Mouse (Mus musculus): Measurements from ENCODE around the gene Ppp2r5b. TPM values are rescaled to one million over a fixed set of nuclear protein-coding genes. Genes with fewer than 3 reads are reported as not detected.

Gene Ppp2r5b
- polyA plus RNA-seq (2015; fragmentation: Nextera tagmentation; extraction: Ambion mirVana) = 78.4 and 84.8 TPM in 2 replicates

DNA sequence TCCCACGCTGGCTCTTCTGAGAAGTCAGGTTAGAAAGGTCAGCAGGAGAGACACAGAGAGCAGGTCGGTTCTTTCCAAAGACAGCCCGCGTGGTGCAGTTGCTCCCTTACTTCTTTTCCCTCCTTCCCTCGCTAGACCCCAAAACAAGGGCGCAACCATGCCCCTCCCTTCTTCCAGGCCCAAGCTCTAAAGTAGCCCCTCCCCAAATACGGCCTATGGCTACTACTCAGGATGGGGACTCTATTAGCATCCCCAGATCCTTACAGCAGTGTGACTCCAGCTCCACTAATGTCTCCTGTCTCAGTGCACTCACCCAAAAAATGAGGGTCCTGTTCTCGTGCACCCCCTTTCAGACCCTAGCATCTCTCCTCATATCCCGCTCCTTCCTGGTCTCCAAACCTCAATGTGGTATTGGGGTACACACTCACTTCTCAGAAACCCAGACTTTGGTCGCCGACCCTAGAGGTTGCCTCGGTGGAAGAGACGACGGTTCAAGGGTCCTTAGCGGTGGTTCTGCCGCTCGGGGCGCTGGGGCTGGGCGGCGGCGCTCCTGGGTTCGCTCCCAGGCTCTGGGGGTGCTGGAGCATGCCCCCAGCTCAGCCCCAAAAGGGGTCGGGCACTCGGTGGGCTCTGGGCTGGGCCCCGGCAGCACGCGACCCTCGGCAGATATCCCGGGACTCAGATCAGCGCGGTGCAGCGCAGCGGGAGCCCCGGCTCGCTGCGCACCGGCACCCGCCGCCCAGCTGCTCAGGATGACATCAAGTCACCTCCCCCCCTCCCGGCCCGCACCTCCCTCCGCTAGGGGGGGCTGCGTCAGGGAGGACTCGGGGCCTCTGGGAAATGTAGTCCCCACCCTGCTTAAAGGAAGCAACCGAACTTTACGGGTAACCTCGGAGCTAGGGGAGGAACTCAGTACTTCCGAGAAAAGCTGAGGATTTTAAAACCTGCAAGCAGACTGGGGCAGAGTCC is at the start of gene Ppp2r5b:
Gene Ppp2r5b, minus strand, starts transcription at position 789 of the 969 bp plus-strand sequence.
- peak within 1 kb of the TSS; percentile 85 for H3K27ac ChIP-seq
- peaks cover 22% of the 10 kb centered on the region for H3K4me1 ChIP-seq (replicated peaks)
- ATAC-seq = peak; percentile 93
- H3K36me3 ChIP-seq = peaks cover 32% of the 10 kb centered on the region
- H3K9ac ChIP-seq (replicated peaks) = peak within 1 kb of the TSS; percentile 94
- H3K9me3 ChIP-seq = no peaks in the 10 kb centered on the region
- peak within 1 kb of the TSS; percentile 86 for H3K4me3 ChIP-seq (replicated peaks)
- H3K4me2 ChIP-seq (replicated peaks) = peak within 1 kb of the TSS; percentile 84
- no peaks in the 10 kb centered on the region for H3K27me3 ChIP-seq
- 2% methylated on average over 48 of the region's 48 CpGs for WGBS

- no peak for ATAC-seq
- peaks cover 86% of the 10 kb centered on the region for H3K36me3 ChIP-seq
- 88% methylated on average over 8 of the region's 8 CpGs for WGBS
Measured at GRCm38 (mm10) chr19:6285226-6285625, 49.6 kb upstream of the Ppp2r5b start.

GRCm38 (mm10) chr19:6284502-6284901 is 48.8 kb upstream of the Ppp2r5b start:
- H3K9ac ChIP-seq (replicated peaks) = no peak overlapping the region
- ATAC-seq = no peak
- 92% methylated on average over 12 of the region's 12 CpGs for WGBS

More at GRCm38 (mm10) chr19:6285226-6285625, 49.6 kb upstream of the Ppp2r5b start:
- peaks cover 10% of the 10 kb centered on the region for H3K4me1 ChIP-seq (replicated peaks)
- no peak overlapping the region; the same call in 1 of the 2 replicates for H3K9ac ChIP-seq (replicated peaks)
- H3K4me3 ChIP-seq (replicated peaks) = no peak overlapping the region
- no peak overlapping the region for H3K27ac ChIP-seq
- H3K9me3 ChIP-seq = no peaks in the 10 kb centered on the region
- H3K4me2 ChIP-seq (replicated peaks) = no peak overlapping the region
- H3K27me3 ChIP-seq = no peaks in the 10 kb centered on the region

DNA sequence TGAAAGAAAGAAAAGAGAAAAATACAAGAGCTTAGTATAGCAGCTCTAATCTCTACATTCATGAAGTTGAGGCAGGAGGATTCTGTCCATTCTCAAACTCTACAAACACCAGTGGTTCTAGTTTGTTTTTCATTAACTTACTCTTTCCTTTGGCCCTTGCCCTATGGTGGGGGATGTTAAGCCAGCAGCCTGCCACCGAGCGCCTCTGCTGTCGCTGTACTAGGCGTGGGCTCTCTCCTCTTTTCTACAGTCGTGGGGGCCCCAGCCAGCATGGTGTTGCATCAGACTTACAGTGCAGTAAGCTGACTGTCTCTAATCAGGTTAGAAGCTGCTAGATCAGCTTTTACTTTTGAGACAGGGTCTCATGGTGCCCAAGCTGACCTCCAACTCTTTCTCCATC is 47.3 kb upstream of the Ppp2r5b start:
- no peak for ATAC-seq
- H3K36me3 ChIP-seq = peaks cover 74% of the 10 kb centered on the region

More at GRCm38 (mm10) chr19:6284502-6284901, 48.8 kb upstream of the Ppp2r5b start:
- no peak overlapping the region for H3K27ac ChIP-seq
- no peak overlapping the region for H3K4me3 ChIP-seq (replicated peaks)
- H3K4me1 ChIP-seq (replicated peaks) = peaks cover 15% of the 10 kb centered on the region
- no peaks in the 10 kb centered on the region for H3K27me3 ChIP-seq
- peaks cover 80% of the 10 kb centered on the region for H3K36me3 ChIP-seq
- H3K4me2 ChIP-seq (replicated peaks) = no peak overlapping the region
- H3K9me3 ChIP-seq = no peaks in the 10 kb centered on the region

DNA sequence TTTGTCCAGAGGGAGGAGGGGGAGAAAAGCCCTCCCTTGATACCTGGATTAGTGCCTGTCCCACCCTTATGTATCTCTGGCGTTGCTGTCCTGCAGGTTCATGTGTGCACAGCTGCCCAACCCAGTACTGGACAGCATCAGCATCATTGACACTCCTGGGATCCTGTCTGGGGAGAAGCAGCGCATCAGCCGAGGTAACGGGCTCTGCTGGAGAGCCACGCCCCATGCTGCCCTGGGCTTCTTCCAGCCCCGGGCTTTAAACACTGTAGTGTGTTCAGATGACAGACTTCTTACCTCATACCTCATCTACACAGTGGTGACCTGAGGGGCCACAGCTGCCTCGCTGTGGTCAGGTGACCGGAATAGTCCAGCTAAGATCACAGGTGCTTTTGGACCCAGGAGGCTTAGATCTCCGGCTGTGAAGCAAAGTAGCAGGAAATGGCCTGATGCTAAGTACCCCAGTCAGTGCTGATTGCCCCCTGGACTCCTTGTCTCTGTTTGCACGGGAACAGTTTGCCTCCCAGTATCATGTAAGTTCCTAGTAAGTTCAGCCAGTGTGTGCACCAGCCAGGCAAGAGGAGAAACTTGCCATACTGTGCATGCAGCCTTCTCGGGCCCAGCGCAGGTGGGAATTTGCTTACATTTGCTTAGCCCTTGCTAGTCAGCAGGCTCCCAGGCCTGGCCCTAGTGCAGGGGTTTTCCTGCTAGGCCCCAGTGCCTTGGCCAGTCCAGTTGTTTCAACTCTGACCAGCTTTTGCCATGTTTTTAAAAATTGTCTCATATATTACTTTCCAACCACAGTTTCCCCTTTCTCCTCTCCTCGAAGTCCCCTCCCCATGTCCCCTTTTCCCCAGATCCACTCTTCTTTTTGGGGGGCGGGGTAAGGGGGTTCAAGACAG is 45.7 kb upstream of the Ppp2r5b start:
- H3K9ac ChIP-seq (replicated peaks) = no peak overlapping the region
- peaks cover 62% of the 10 kb centered on the region for H3K36me3 ChIP-seq
- no peaks in the 10 kb centered on the region for H3K27me3 ChIP-seq
- WGBS = 89% methylated on average over 14 of the region's 14 CpGs
- no peak overlapping the region for H3K4me2 ChIP-seq (replicated peaks)
- H3K4me1 ChIP-seq (replicated peaks) = peaks cover 36% of the 10 kb centered on the region
- ATAC-seq = no peak
- no peak overlapping the region for H3K4me3 ChIP-seq (replicated peaks)
- H3K27ac ChIP-seq = no peak overlapping the region
- no peaks in the 10 kb centered on the region for H3K9me3 ChIP-seq

More for the DNA sequence above, 47.3 kb upstream of the Ppp2r5b start:
- H3K9me3 ChIP-seq = no peaks in the 10 kb centered on the region
- H3K9ac ChIP-seq (replicated peaks) = no peak overlapping the region
- WGBS = 93% methylated on average over 5 of the region's 5 CpGs
- no peak overlapping the region for H3K4me2 ChIP-seq (replicated peaks)
- H3K27me3 ChIP-seq = no peaks in the 10 kb centered on the region
- peaks cover 30% of the 10 kb centered on the region for H3K4me1 ChIP-seq (replicated peaks)
- H3K4me3 ChIP-seq (replicated peaks) = no peak overlapping the region
- no peak overlapping the region for H3K27ac ChIP-seq

GRCm38 (mm10) chr19:6280554-6280953 is 44.9 kb upstream of the Ppp2r5b start:
- ATAC-seq = no peak
- H3K9ac ChIP-seq (replicated peaks) = no peak overlapping the region; the same call in 1 of the 2 replicates
- H3K4me2 ChIP-seq (replicated peaks) = no peak overlapping the region
- WGBS = 89% methylated on average over 7 of the region's 7 CpGs
- no peak overlapping the region for H3K27ac ChIP-seq
- H3K36me3 ChIP-seq = peaks cover 54% of the 10 kb centered on the region
- H3K4me3 ChIP-seq (replicated peaks) = no peak overlapping the region
- no peaks in the 10 kb centered on the region for H3K9me3 ChIP-seq
- no peaks in the 10 kb centered on the region for H3K27me3 ChIP-seq
- peaks cover 42% of the 10 kb centered on the region for H3K4me1 ChIP-seq (replicated peaks)

GRCm38 (mm10) chr19:6279481-6280144 is 43.9 kb upstream of the Ppp2r5b start:
- ATAC-seq = no peak
- no peak overlapping the region for H3K27ac ChIP-seq
- WGBS = 97% methylated on average over 6 of the region's 6 CpGs
- H3K4me3 ChIP-seq (replicated peaks) = peak overlapping the region; percentile 81
- no peaks in the 10 kb centered on the region for H3K9me3 ChIP-seq
- peak overlapping the region; percentile 81 for H3K4me2 ChIP-seq (replicated peaks)
- no peaks in the 10 kb centered on the region for H3K27me3 ChIP-seq
- H3K9ac ChIP-seq (replicated peaks) = peak overlapping the region; percentile 89
- H3K36me3 ChIP-seq = peaks cover 44% of the 10 kb centered on the region
- peaks cover 47% of the 10 kb centered on the region for H3K4me1 ChIP-seq (replicated peaks)

GRCm38 (mm10) chr19:6278439-6279073 is 42.9 kb upstream of the Ppp2r5b start:
- Histone ChIP-seq H3K9ac (replicated peaks) (peak overlapping the region; percentile 89), H3K4me2 (replicated peaks) (peak overlapping the region; percentile 81), H3K4me3 (replicated peaks) (peak overlapping the region; percentile 81), H3K27me3 (no peaks in the 10 kb centered on the region), H3K9me3 (no peaks in the 10 kb centered on the region), H3K4me1 (replicated peaks) (peaks cover 47% of the 10 kb centered on the region), H3K27ac (no peak overlapping the region), H3K36me3 (peaks cover 34% of the 10 kb centered on the region)
- ATAC-seq = no peak
- 48% methylated on average over 6 of the region's 6 CpGs for WGBS

- WGBS = 7% methylated on average over 10 of the region's 10 CpGs
- Histone ChIP-seq H3K4me2 (replicated peaks) (peak overlapping the region; percentile 81), H3K9ac (replicated peaks) (peak overlapping the region; percentile 89), H3K36me3 (peaks cover 27% of the 10 kb centered on the region), H3K9me3 (no peaks in the 10 kb centered on the region), H3K27ac (no peak overlapping the region), H3K27me3 (no peaks in the 10 kb centered on the region), H3K4me1 (replicated peaks) (peaks cover 47% of the 10 kb centered on the region), H3K4me3 (replicated peaks) (peak overlapping the region; percentile 81)
- no peak for ATAC-seq
Measured at GRCm38 (mm10) chr19:6277661-6278438, 42.2 kb upstream of the Ppp2r5b start.
